Mouse (Mus musculus): ENCODE results near the gene Ctc1. TPM values are rescaled to one million over a fixed set of nuclear protein-coding genes. Genes with fewer than 3 reads are reported as not detected.

Gene Ctc1
- polyA plus RNA-seq, 1 experiment from 2014 or later, result 79.1 TPM

DNA sequence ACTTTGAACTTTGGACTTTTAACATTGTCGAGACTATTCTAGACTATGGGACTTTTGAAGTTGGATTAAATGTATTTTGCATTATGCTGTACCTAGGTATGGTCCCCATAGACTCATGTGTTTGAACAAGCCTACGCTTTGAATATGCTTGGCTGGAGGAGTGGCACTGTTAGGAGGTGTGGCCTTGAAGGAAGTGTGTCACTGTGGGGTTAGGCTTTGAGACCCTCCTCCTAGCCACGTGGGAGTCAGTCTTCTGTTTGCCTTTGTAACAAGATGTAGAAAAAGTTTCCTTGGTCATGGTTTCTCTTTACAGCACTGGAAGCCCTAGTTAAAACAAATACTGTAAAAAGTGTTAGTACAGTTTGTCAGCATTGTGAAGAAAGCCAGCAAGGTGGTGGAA is 38.1 kb downstream of the Ctc1 start:
- ATAC-seq, result no peak
- Histone ChIP-seq H3K9me3 (ENCODE audit: control insufficient read depth, low read length) (no peaks in the 10 kb centered on the region), H3K4me3 (replicated peaks; ENCODE audit: low read length) (no peak overlapping the region), H3K27me3 (replicated peaks; ENCODE audit: control insufficient read depth, insufficient read depth, low read length) (no peaks in the 10 kb centered on the region), H3K36me3 (ENCODE audit: control insufficient read depth, insufficient read depth) (no peaks in the 10 kb centered on the region), H3K9ac (replicated peaks; ENCODE audit: low read depth, low read length) (no peak overlapping the region), H3K4me1 (replicated peaks; ENCODE audit: control insufficient read depth, insufficient read depth, low read length) (peaks cover 11% of the 10 kb centered on the region), H3K4me2 (ENCODE audit: low read length) (no peak overlapping the region), H3K27ac (ENCODE audit: low read length) (no peak overlapping the region)
- 75% methylated on average over 3 of the region's 3 CpGs for WGBS

DNA sequence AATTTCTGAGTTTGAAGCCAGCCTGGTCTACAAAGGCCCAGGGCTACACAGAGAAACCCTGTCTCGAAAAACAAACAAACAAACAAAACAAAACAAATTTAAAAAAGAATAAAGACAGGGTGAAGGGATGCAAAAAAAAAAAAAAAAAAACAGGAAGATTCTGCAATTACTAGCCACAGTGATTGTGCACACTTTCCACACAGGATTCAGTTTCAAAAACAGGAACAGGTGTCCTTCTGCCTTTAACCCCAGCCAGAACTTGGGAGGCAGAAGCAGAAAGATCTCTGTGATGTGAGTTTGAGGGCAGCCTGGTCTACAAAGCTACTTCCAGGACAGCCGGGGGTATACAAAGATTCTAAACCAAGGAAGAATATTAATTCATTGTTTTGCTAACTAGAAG is 42.6 kb downstream of the Ctc1 start:
- Histone ChIP-seq H3K4me2 (ENCODE audit: low read length) (peak overlapping the region; percentile 92), H3K9me3 (ENCODE audit: control insufficient read depth, low read length) (no peaks in the 10 kb centered on the region), H3K4me1 (replicated peaks; ENCODE audit: control insufficient read depth, insufficient read depth, low read length) (peaks cover 23% of the 10 kb centered on the region), H3K27me3 (replicated peaks; ENCODE audit: control insufficient read depth, insufficient read depth, low read length) (no peaks in the 10 kb centered on the region), H3K36me3 (ENCODE audit: control insufficient read depth, insufficient read depth) (no peaks in the 10 kb centered on the region), H3K9ac (replicated peaks; ENCODE audit: low read depth, low read length) (peak overlapping the region; percentile 78), H3K27ac (ENCODE audit: low read length) (no peak overlapping the region), H3K4me3 (replicated peaks; ENCODE audit: low read length) (peak overlapping the region; percentile 95)
- WGBS, result 76% methylated on average over 2 of the region's 2 CpGs
- ATAC-seq, result no peak

DNA sequence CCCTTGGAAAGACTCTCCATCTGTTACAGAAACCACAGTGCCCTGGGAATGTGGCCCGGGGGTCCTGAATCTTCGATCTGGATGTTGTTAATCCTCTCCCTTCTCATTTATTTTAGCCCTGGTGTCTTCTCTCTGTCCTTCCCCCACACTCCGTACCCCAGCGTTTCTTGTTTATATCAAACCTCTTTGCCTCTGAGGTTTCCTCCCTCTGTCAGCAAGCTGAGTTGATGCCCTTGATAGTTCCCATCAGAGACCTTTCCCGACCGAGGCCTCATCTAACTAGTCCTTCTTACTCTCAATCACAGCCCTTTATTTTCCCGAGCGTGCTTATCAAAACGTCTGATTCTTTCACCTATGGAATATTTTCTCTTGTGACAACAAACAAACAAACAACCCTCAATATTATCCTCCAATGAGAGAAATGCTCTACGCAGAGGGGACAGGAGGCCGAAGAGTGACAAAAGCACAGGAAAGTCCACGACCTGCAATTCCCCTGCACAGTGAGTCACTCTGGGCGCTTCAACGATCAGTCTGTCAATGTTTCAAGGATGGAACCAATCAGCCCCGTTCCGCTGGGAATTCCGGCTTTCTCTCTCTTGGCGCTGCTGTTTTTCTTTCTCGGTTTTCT is 43.1 kb downstream of the Ctc1 start:
- no peaks in the 10 kb centered on the region for H3K27me3 ChIP-seq (replicated peaks; ENCODE audit: control insufficient read depth, insufficient read depth, low read length)
- peaks cover 23% of the 10 kb centered on the region for H3K4me1 ChIP-seq (replicated peaks; ENCODE audit: control insufficient read depth, insufficient read depth, low read length)
- H3K4me2 ChIP-seq (ENCODE audit: low read length), result peak overlapping the region; percentile 92
- peak overlapping the region; percentile 95 for H3K4me3 ChIP-seq (replicated peaks; ENCODE audit: low read length)
- H3K36me3 ChIP-seq (ENCODE audit: control insufficient read depth, insufficient read depth), result no peaks in the 10 kb centered on the region
- ATAC-seq, result peak; percentile 24
- no peaks in the 10 kb centered on the region for H3K9me3 ChIP-seq (ENCODE audit: control insufficient read depth, low read length)
- H3K27ac ChIP-seq (ENCODE audit: low read length), result peak overlapping the region; percentile 92
- peak overlapping the region; percentile 78 for H3K9ac ChIP-seq (replicated peaks; ENCODE audit: low read depth, low read length)
- under 1% methylated on average over 19 of the region's 19 CpGs for WGBS

DNA sequence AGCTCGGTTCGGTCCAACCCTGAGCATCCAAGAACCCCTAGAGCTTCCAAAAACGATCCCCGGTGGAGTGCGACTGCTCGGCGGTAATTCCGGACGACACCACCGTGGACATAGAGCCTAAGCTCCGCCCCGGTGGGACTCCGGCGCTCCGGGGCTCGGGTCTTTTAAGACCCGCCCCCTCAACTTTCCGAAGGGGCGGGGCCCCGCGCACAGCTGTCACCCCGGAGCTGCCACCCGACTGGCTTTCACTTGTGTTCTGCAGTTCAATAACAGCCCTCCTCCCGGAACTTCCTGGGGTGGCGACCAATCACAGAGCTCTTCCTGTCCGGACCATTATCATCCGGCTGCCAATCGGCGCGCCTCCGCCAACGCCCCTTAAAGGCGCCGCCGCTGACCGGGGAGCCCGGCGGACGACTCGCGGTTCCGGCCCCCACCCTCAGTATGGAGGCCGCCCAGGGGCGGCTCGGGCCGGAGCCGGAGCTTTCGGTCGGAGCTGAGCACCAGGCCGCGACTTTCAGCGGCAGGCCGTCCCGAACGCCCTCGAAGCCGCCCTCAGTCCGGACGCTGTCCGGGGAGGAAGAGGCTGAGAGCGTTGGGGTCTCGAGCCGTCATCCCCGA is 43.8 kb downstream of the Ctc1 start, which contains the start of gene Borcs6:
Gene Borcs6 (plus strand): TSS at position 361 of the 618 bp plus-strand sequence.
- ATAC-seq, result peak; percentile 95
- peak within 1 kb of the TSS; percentile 95 for H3K4me3 ChIP-seq (replicated peaks; ENCODE audit: low read length)
- H3K36me3 ChIP-seq (ENCODE audit: control insufficient read depth, insufficient read depth), result no peaks in the 10 kb centered on the region
- under 1% methylated on average over 64 of the region's 64 CpGs for WGBS
- peak within 1 kb of the TSS; percentile 92 for H3K4me2 ChIP-seq (ENCODE audit: low read length)
- H3K9me3 ChIP-seq (ENCODE audit: control insufficient read depth, low read length), result no peaks in the 10 kb centered on the region
- H3K9ac ChIP-seq (replicated peaks; ENCODE audit: low read depth, low read length), result peak within 1 kb of the TSS; percentile 92
- no peaks in the 10 kb centered on the region for H3K27me3 ChIP-seq (replicated peaks; ENCODE audit: control insufficient read depth, insufficient read depth, low read length)
- peak within 1 kb of the TSS; percentile 92 for H3K27ac ChIP-seq (ENCODE audit: low read length)
- peaks cover 29% of the 10 kb centered on the region for H3K4me1 ChIP-seq (replicated peaks; ENCODE audit: control insufficient read depth, insufficient read depth, low read length)

DNA sequence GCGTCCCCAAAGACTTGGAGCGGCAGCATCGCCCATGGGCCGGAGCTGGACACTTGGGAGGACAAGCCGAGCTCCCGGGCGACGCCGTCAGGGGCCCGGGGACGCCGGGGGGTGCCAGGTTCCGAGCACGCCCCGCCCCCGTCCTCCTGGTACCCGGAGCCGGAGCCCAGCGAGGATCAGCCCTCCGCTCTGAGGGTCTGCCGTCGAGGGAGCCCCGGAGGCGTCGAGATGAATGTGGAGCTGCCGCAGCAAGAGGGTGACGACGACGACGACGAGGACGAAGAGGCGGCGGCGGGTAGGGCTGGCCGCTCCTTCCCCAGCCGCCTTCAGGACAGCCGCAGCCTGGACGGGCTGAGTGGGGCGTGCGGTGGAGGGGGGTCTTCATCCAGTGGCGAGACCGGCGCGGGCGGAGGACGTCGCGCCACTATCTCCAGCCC is 44.3 kb downstream of the Ctc1 start:
- peak overlapping the region; percentile 95 for H3K4me3 ChIP-seq (replicated peaks; ENCODE audit: low read length)
- H3K27ac ChIP-seq (ENCODE audit: low read length), result peak overlapping the region; percentile 92
- WGBS, result 0% methylated on average over 48 of the region's 49 CpGs
- peak; percentile 18 for ATAC-seq
- peak overlapping the region; percentile 89 for H3K4me2 ChIP-seq (ENCODE audit: low read length)
- no peaks in the 10 kb centered on the region for H3K36me3 ChIP-seq (ENCODE audit: control insufficient read depth, insufficient read depth)
- no peaks in the 10 kb centered on the region for H3K27me3 ChIP-seq (replicated peaks; ENCODE audit: control insufficient read depth, insufficient read depth, low read length)
- peak overlapping the region; percentile 92 for H3K9ac ChIP-seq (replicated peaks; ENCODE audit: low read depth, low read length)
- peaks cover 30% of the 10 kb centered on the region for H3K4me1 ChIP-seq (replicated peaks; ENCODE audit: control insufficient read depth, insufficient read depth, low read length)
- no peaks in the 10 kb centered on the region for H3K9me3 ChIP-seq (ENCODE audit: control insufficient read depth, low read length)

DNA sequence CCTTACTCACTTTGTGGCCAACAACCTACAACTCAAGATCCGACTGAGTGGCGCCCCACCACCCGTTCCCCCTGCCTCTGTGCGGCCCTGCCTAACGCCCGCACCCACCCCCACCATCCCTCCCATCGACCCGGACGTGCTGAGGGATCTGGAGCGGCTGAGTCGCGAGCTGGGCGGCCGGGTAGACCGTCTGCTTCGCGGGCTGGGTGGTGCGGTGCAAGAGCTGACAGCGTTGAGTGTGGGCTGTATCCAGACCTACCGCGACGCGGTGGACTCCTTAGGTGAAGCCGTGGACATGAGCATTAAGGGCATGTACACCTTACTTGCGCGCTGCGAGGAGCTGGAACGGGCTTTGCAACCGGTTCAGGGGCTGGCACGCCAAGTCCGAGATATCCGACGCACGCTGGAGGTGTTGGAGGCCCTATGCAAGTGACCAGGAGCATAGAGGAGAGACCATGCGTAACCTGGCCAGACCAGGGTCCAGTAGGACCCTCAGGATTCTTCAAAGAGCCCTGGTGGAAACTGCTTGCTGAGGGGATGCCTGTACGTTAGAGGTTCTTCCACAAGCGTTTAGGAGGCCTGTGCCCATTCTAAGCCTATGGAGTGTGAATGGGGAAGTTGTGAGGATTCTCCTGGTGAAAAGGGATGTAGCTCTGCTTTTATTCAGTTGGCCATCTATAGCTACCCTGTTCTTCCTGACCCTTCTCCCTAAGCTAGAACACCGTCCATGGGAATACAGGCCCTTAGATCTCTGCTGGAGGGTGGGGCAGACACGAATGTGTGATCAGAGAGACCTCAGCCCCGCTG is 44.9 kb downstream of the Ctc1 start:
- Histone ChIP-seq H3K36me3 (ENCODE audit: control insufficient read depth, insufficient read depth) (no peaks in the 10 kb centered on the region), H3K27ac (ENCODE audit: low read length) (peak overlapping the region; percentile 92), H3K9me3 (ENCODE audit: control insufficient read depth, low read length) (no peaks in the 10 kb centered on the region), H3K27me3 (replicated peaks; ENCODE audit: control insufficient read depth, insufficient read depth, low read length) (no peaks in the 10 kb centered on the region), H3K4me1 (replicated peaks; ENCODE audit: control insufficient read depth, insufficient read depth, low read length) (peaks cover 31% of the 10 kb centered on the region), H3K9ac (replicated peaks; ENCODE audit: low read depth, low read length) (peak overlapping the region; percentile 92), H3K4me2 (ENCODE audit: low read length) (peak overlapping the region; percentile 89), H3K4me3 (replicated peaks; ENCODE audit: low read length) (peak overlapping the region; percentile 95)
- 2% methylated on average over 40 of the region's 40 CpGs for WGBS
- ATAC-seq, result no peak

DNA sequence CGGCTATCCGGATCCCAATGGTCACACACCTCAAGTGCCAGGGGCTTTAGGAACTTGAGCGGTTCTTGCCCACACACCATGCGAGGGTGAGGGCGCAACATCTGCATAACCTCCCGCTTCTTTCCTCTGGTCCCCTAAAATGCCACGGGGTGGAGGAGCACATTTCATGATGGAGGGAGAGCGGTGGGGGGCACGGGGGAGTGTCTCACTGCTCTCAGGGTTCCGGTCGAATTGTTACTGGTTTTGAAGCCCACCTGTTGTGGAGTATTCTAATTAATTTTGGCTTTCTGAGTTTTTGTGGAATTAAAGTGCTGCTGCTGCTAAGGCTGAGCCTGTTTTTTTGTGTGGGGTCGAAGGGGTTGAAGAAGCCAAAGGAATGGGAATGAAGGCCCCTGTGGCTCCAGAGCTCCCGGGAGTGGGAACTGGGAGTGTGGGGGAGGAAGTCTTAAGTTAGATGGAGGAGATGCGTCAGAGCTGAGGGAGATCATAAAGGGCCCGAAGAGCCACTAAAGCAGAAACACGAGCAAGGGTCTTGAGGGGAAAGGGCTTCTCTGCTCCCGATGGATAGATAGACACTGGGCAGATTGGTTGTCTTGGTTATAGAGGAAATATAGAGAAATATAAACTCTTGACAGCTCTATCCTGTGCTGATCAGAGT is 45.7 kb downstream of the Ctc1 start:
- no peak for ATAC-seq
- H3K4me2 ChIP-seq (ENCODE audit: low read length), result peak overlapping the region; percentile 89
- 11% methylated on average over 17 of the region's 17 CpGs for WGBS
- no peaks in the 10 kb centered on the region for H3K27me3 ChIP-seq (replicated peaks; ENCODE audit: control insufficient read depth, insufficient read depth, low read length)
- no peak overlapping the region for H3K9ac ChIP-seq (replicated peaks; ENCODE audit: low read depth, low read length)
- H3K4me3 ChIP-seq (replicated peaks; ENCODE audit: low read length), result peak overlapping the region; percentile 95
- no peaks in the 10 kb centered on the region for H3K36me3 ChIP-seq (ENCODE audit: control insufficient read depth, insufficient read depth)
- H3K27ac ChIP-seq (ENCODE audit: low read length), result no peak overlapping the region
- H3K4me1 ChIP-seq (replicated peaks; ENCODE audit: control insufficient read depth, insufficient read depth, low read length), result peaks cover 39% of the 10 kb centered on the region
- no peaks in the 10 kb centered on the region for H3K9me3 ChIP-seq (ENCODE audit: control insufficient read depth, low read length)

GRCm38 (mm10) chr11:69062194-69062760 is 46.6 kb downstream of the Ctc1 start:
- no peaks in the 10 kb centered on the region for H3K9me3 ChIP-seq (ENCODE audit: control insufficient read depth, low read length)
- no peaks in the 10 kb centered on the region for H3K27me3 ChIP-seq (replicated peaks; ENCODE audit: control insufficient read depth, insufficient read depth, low read length)
- WGBS, result 1% methylated on average over 17 of the region's 17 CpGs
- H3K9ac ChIP-seq (replicated peaks; ENCODE audit: low read depth, low read length), result no peak overlapping the region
- peak overlapping the region; percentile 52 for H3K4me3 ChIP-seq (replicated peaks; ENCODE audit: low read length)
- H3K27ac ChIP-seq (ENCODE audit: low read length), result peak overlapping the region; percentile 77; the same call in 1 of the 2 replicates
- H3K4me2 ChIP-seq (ENCODE audit: low read length), result peak overlapping the region; percentile 54
- peaks cover 46% of the 10 kb centered on the region for H3K4me1 ChIP-seq (replicated peaks; ENCODE audit: control insufficient read depth, insufficient read depth, low read length)
- ATAC-seq, result no peak
- H3K36me3 ChIP-seq (ENCODE audit: control insufficient read depth, insufficient read depth), result no peaks in the 10 kb centered on the region

Measured in forebrain, embryonic 16.5 days (tissue).